Mouse (Mus musculus): ENCODE results near the gene Ipo13. TPM values are rescaled to one million over a fixed set of nuclear protein-coding genes. Genes with fewer than 3 reads are reported as not detected.

Ipo13 gene
- 19.1 and 19.5 TPM in 2 replicates for total RNA-seq (2015)
- total RNA-seq (2017), result 6.2 and 10.6 TPM in 2 replicates

- ATAC-seq (replicated peaks; ENCODE audit: poor library complexity), result peak; percentile 83
These were observed at the start of gene Ipo13 for GRCm38 (mm10) chr4:117914591-117915442. Gene Ipo13 (minus strand): TSS chr4:117914999.

GRCm38 (mm10) chr4:117957492-117957891 is 42.7 kb upstream of the Ipo13 start:
- no peak for ATAC-seq (replicated peaks; ENCODE audit: poor library complexity)

- ATAC-seq (replicated peaks; ENCODE audit: poor library complexity), result no peak
These were observed 32.7 kb upstream of the Ipo13 start for GRCm38 (mm10) chr4:117947493-117947892.

GRCm38 (mm10) chr4:117946639-117947305 is 32.0 kb upstream of the Ipo13 start:
- no peak for ATAC-seq (replicated peaks; ENCODE audit: poor library complexity)

GRCm38 (mm10) chr4:117943317-117943716 is 28.5 kb upstream of the Ipo13 start:
- ATAC-seq (replicated peaks; ENCODE audit: poor library complexity), result no peak

- ATAC-seq (replicated peaks; ENCODE audit: poor library complexity), result no peak
These were observed 22.2 kb upstream of the Ipo13 start for GRCm38 (mm10) chr4:117936964-117937363.

- no peak for ATAC-seq (replicated peaks; ENCODE audit: poor library complexity)
These were observed 19.3 kb upstream of the Ipo13 start for GRCm38 (mm10) chr4:117934081-117934480.

- ATAC-seq (replicated peaks; ENCODE audit: poor library complexity), result no peak
These were observed 18.4 kb upstream of the Ipo13 start for GRCm38 (mm10) chr4:117933248-117933647.

- ATAC-seq (replicated peaks; ENCODE audit: poor library complexity), result no peak
These were observed 14.6 kb upstream of the Ipo13 start, which contains the start of gene Artn for GRCm38 (mm10) chr4:117929391-117929881. Gene Artn (minus strand): TSS chr4:117929763.

GRCm38 (mm10) chr4:117928699-117929241 is 14.0 kb upstream of the Ipo13 start:
- peak; percentile 86 for ATAC-seq (replicated peaks; ENCODE audit: poor library complexity)

- ATAC-seq (replicated peaks; ENCODE audit: poor library complexity), result peak; percentile 46
These were observed 13.4 kb upstream of the Ipo13 start for GRCm38 (mm10) chr4:117928234-117928633.

GRCm38 (mm10) chr4:117926545-117927482 is 12.0 kb upstream of the Ipo13 start:
- peak; percentile 25 for ATAC-seq (replicated peaks; ENCODE audit: poor library complexity)

- no peak for ATAC-seq (replicated peaks; ENCODE audit: poor library complexity)
These were observed 10.1 kb upstream of the Ipo13 start for GRCm38 (mm10) chr4:117924916-117925315.

GRCm38 (mm10) chr4:117923450-117923849 is 8.7 kb upstream of the Ipo13 start:
- ATAC-seq (replicated peaks; ENCODE audit: poor library complexity), result no peak

GRCm38 (mm10) chr4:117921358-117921757 is 6.6 kb upstream of the Ipo13 start:
- no peak for ATAC-seq (replicated peaks; ENCODE audit: poor library complexity)

- ATAC-seq (replicated peaks; ENCODE audit: poor library complexity), result peak; percentile 20; the same call in 1 of the 2 replicates
These were observed 4.0 kb upstream of the Ipo13 start for GRCm38 (mm10) chr4:117918762-117919161.

GRCm38 (mm10) chr4:117918261-117918660 is 3.5 kb upstream of the Ipo13 start:
- ATAC-seq (replicated peaks; ENCODE audit: poor library complexity), result no peak

GRCm38 (mm10) chr4:117917847-117918246 is 3.0 kb upstream of the Ipo13 start:
- ATAC-seq (replicated peaks; ENCODE audit: poor library complexity), result no peak

- no peak for ATAC-seq (replicated peaks; ENCODE audit: poor library complexity)
These were observed 2.6 kb upstream of the Ipo13 start for GRCm38 (mm10) chr4:117917402-117917801.

- no peak for ATAC-seq (replicated peaks; ENCODE audit: poor library complexity)
These were observed 1.6 kb upstream of the Ipo13 start for GRCm38 (mm10) chr4:117916386-117916785.

All from megakaryocyte progenitor cell, adult 5-6 weeks (primary cell).